15 mouse cellular contexts compared by ENCODE assay signal in genomic region chr3:108805622-108806021, GRCm38 (mm10).
"Had no signal": no experiment of that assay in that cellular context is flagged by ENCODE, and none has a peak within 500 bp of the region (broad histone marks: within the 10 kb centered on the region; RNA-seq: fewer than 3 reads in every experiment).

No protein-coding gene starts in this region.

- H3K4me1 ChIP-seq: intestine, embryonic 15.5 days; liver, embryonic 15.5 days; neural tube, embryonic 15.5 days had no signal

- H3K4me2 ChIP-seq: intestine, embryonic 15.5 days; liver, embryonic 11.5 days; liver, embryonic 15.5 days; neural tube, embryonic 15.5 days had no signal

- H3K27me3 ChIP-seq: intestine, embryonic 15.5 days; liver, embryonic 15.5 days; neural tube, embryonic 15.5 days had no signal

- ATAC-seq: intestine, embryonic 15.5 days; lung, postnatal 0 days had no signal

- H3K4me3 ChIP-seq: intestine, embryonic 15.5 days; liver, embryonic 15.5 days; midbrain, embryonic 10.5 days; myocyte; neural tube, embryonic 15.5 days had no signal

- H3K9me3 ChIP-seq: intestine, embryonic 15.5 days; liver, embryonic 15.5 days; midbrain, embryonic 10.5 days; neural tube, embryonic 15.5 days had no signal

- H3K27ac ChIP-seq: intestine, embryonic 15.5 days; liver, embryonic 15.5 days; midbrain, embryonic 10.5 days; neural tube, embryonic 15.5 days had no signal

- H3K9ac ChIP-seq: intestine, embryonic 15.5 days; liver, embryonic 15.5 days; neural tube, embryonic 15.5 days had no signal

- DNase-seq: kidney, adult 18-20 months; kidney, postnatal 10 days; kidney, postnatal 4 days; left cerebral cortex, postnatal 4 days; lung, adult 2 months; lung, postnatal 36 days; midbrain, embryonic 14.5 days; thymus, postnatal 4 days had no signal
